Mouse (Mus musculus): ENCODE results near the gene Ubqln1. TPM values are rescaled to one million over a fixed set of nuclear protein-coding genes. Genes with fewer than 3 reads are reported as not detected.

Gene Ubqln1
- polyA plus RNA-seq, 1 experiment from 2014 or later: 59.5 TPM

GRCm38 (mm10) chr13:58126862-58127765, 88.3 kb downstream of the Ubqln1 start:
- Histone ChIP-seq H3K4me3 (ENCODE audit: low read depth, low read length) (peak overlapping the region; percentile 67), H3K4me2 (replicated peaks; ENCODE audit: low read depth) (peak overlapping the region; percentile 69), H3K9ac (ENCODE audit: low read depth, low read length) (peak overlapping the region; percentile 92), H3K9me3 (ENCODE audit: control insufficient read depth) (no peaks in the 10 kb centered on the region), H3K36me3 (ENCODE audit: control insufficient read depth, insufficient read depth) (no peaks in the 10 kb centered on the region), H3K27me3 (replicated peaks; ENCODE audit: control insufficient read depth, insufficient read depth, low read length) (no peaks in the 10 kb centered on the region), H3K27ac (ENCODE audit: low read depth, low read length) (peak overlapping the region; percentile 99), H3K4me1 (replicated peaks; ENCODE audit: control insufficient read depth, insufficient read depth, low read length) (no peaks in the 10 kb centered on the region)
- no peak for ATAC-seq
- no peak for TF ChIP-seq CTCF (IDR thresholded peaks at IDR 0.05; ENCODE audit: low read depth)
- WGBS: under 1% methylated on average over 64 of the region's 92 CpGs

Other genes with a start within 250 kb of the Ubqln1 start
- gene Klhl3, start 102.1 kb downstream of the Ubqln1 start, polyA plus RNA-seq (2015; fragmentation: Nextera tagmentation; extraction: Ambion mirVana): 0.74 and 0.95 TPM in 2 replicates
- gene Hnrnpa0, start 87.1 kb downstream of the Ubqln1 start, polyA plus RNA-seq (2015; fragmentation: Nextera tagmentation; extraction: Ambion mirVana): 27.9 and 29.5 TPM in 2 replicates
- 79.0 and 88.7 TPM in 2 replicates for gene Idnk, start 58.0 kb downstream of the Ubqln1 start, polyA plus RNA-seq (2015; fragmentation: Nextera tagmentation; extraction: Ambion mirVana)
- gene Gkap1, start 60.0 kb upstream of the Ubqln1 start, polyA plus RNA-seq (2015; fragmentation: Nextera tagmentation; extraction: Ambion mirVana): 14.7 and 15.5 TPM in 2 replicates
- 0.55 and 0.71 TPM in 2 replicates for gene Kif27, start 143.5 kb upstream of the Ubqln1 start, polyA plus RNA-seq (2015; fragmentation: Nextera tagmentation; extraction: Ambion mirVana)
- gene 2210016F16Rik, start 169.6 kb upstream of the Ubqln1 start, polyA plus RNA-seq (2015; fragmentation: Nextera tagmentation; extraction: Ambion mirVana): 83.0 and 86.1 TPM in 2 replicates
- 13.2 and 14.0 TPM in 2 replicates for gene Rmi1, start 186.6 kb upstream of the Ubqln1 start, polyA plus RNA-seq (2015; fragmentation: Nextera tagmentation; extraction: Ambion mirVana)
- gene Hnrnpk, start 187.7 kb upstream of the Ubqln1 start, polyA plus RNA-seq (2015; fragmentation: Nextera tagmentation; extraction: Ambion mirVana): 424 and 449 TPM in 2 replicates